Mouse (Mus musculus) C2C12 (cell line): ENCODE measurements around the gene Fchsd2.

Experiments
- CEBPB ChIP-seq: IDR thresholded peaks from one replicate; pipeline ENCODE4 v1.6.1; 2011; ENCODE audit warnings: low read depth, mild to moderate bottlenecking, control low read depth, moderate library complexity
- CTCF ChIP-seq: IDR thresholded peaks from one replicate; pipeline ENCODE4 v1.5.1; 2011; ENCODE audit not compliant: control insufficient read depth, insufficient read depth, insufficient read length
- FOSL1 ChIP-seq: IDR thresholded peaks from one replicate; pipeline ENCODE4 v1.8.0; 2011; ENCODE audit warnings: mild to moderate bottlenecking, low read length; ENCODE audit not compliant: poor library complexity, insufficient read depth, severe bottlenecking
- MAX ChIP-seq: IDR thresholded peaks from one replicate; pipeline ENCODE4 v1.6.1; 2011; ENCODE audit warnings: mild to moderate bottlenecking, control low read depth
- MYOG ChIP-seq: IDR thresholded peaks from one replicate; pipeline ENCODE4 v1.6.1; 2011; ENCODE audit not compliant: control insufficient read depth, insufficient read length; ENCODE audit errors: extremely low read depth

GRCm38 (mm10) chr7:101160266-101160665 lies 67.6 kb downstream of the Fchsd2 start:
- no peak for TF ChIP-seq CTCF
- TF ChIP-seq MAX, result no peak
- no peak for TF ChIP-seq CEBPB
- no peak for TF ChIP-seq FOSL1
- TF ChIP-seq MYOG, result no peak
